Mouse (Mus musculus) brain, embryonic 14.5 days (tissue): Measurements from ENCODE around the gene Brsk2.

Experiments
- CTCF ChIP-seq: fragments of 200-500 bp; IDR thresholded peaks from 2 replicates; pipeline ENCODE4 v1.5.1; 2012; ENCODE audit warnings: inconsistent platforms, mild to moderate bottlenecking, moderate library complexity, borderline replicate concordance; ENCODE audit not compliant: insufficient read depth, insufficient read length; ENCODE audit errors: extremely low read depth
- POLR2A ChIP-seq: fragments of 200-500 bp; IDR thresholded peaks from 2 replicates; pipeline ENCODE4 v1.6.1; 2012; ENCODE audit warnings: mild to moderate bottlenecking, inconsistent platforms, borderline replicate concordance; ENCODE audit not compliant: poor library complexity, insufficient read depth, insufficient read length, severe bottlenecking; ENCODE audit errors: extremely low read depth

GRCm38 (mm10) chr7:142020827-142021226, 71.3 kb downstream of the Brsk2 start:
- TF ChIP-seq POLR2A (no peak), CTCF (no peak)
